Mouse (Mus musculus): ENCODE data around the gene Lysmd1. TPM values are rescaled to one million over a fixed set of nuclear protein-coding genes. Genes with fewer than 3 reads are reported as not detected.
A peak's percentile ranks its signal among the peaks of the same experiment; 100 is the strongest.

Gene Lysmd1
- polyA plus RNA-seq, 1 experiment from 2014 or later = 10.1 TPM

DNA sequence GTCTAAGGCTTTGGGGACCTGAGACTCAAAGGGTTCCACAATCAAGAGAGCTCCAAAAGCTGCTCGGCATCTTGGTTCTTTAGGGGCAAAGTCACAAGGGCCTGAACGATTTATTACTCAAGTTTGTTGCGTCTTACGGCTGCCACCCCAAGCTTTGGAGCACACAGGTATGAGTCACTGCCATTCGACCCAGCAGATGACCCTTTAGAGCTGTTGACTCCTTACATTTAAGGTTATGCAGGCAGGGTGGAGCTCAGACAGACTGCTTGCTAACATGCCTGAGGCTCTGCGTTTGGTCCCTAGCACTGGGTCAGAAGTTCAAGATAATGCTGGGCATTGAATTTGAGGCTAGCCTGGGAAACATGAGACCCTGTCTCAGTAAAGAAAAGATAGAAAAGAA lies 43.7 kb downstream of the Lysmd1 start:
- H3K4me2 ChIP-seq (replicated peaks; ENCODE audit: low read depth) = no peak overlapping the region
- TF ChIP-seq CTCF (IDR thresholded peaks at IDR 0.05; ENCODE audit: low read depth) = no peak
- no peak for TF ChIP-seq EP300 (optimal IDR thresholded peaks at IDR 0.05)
- H3K4me1 ChIP-seq (replicated peaks; ENCODE audit: control insufficient read depth, insufficient read depth) = no peaks in the 10 kb centered on the region
- ATAC-seq (ENCODE audit: low FRiP score, low TSS enrichment) (peak; percentile 60; the same call in 1 of the 2 replicates), DNase-seq (ENCODE audit: low spot score) (no peak)
- no peaks in the 10 kb centered on the region; the same call in 1 of the 2 replicates for H3K27me3 ChIP-seq (ENCODE audit: control insufficient read depth, insufficient read depth, low read length)
- H3K9me3 ChIP-seq (ENCODE audit: control insufficient read depth, low read length) = no peaks in the 10 kb centered on the region
- H3K9ac ChIP-seq (ENCODE audit: low read length) = no peak overlapping the region
- WGBS = 43% methylated on average over 6 of the region's 6 CpGs
- H3K36me3 ChIP-seq (ENCODE audit: control insufficient read depth, insufficient read depth, low read length) = no peaks in the 10 kb centered on the region; the same call in 1 of the 2 replicates
- peak overlapping the region; percentile 77 for H3K27ac ChIP-seq (replicated peaks)
- H3K4me3 ChIP-seq (ENCODE audit: low read depth, low read length) = no peak overlapping the region

DNA sequence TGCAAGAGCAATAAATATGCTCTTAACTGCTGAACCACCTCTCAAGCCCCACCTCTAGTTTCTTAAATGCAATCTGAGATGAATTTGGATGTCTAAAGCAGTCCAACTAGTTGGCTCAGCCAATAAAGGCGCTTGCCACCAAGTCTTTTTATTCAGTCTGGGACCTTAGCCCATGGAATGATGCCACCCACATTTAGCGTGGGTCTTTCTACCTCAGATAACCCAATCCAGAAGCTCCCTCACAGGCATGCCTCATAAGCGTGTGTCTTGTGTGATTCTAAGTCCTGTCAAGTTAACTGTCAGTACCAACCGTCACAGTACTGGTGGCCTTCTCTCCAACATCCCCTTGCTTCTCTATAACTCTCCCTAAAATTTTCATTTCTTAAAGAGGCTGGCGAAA lies 45.1 kb downstream of the Lysmd1 start:
- TF ChIP-seq EP300 (optimal IDR thresholded peaks at IDR 0.05) = no peak
- TF ChIP-seq CTCF (IDR thresholded peaks at IDR 0.05; ENCODE audit: low read depth) = no peak
- Histone ChIP-seq H3K4me1 (replicated peaks; ENCODE audit: control insufficient read depth, insufficient read depth) (no peaks in the 10 kb centered on the region), H3K27me3 (ENCODE audit: control insufficient read depth, insufficient read depth, low read length) (no peaks in the 10 kb centered on the region), H3K4me2 (replicated peaks; ENCODE audit: low read depth) (no peak overlapping the region), H3K9me3 (ENCODE audit: control insufficient read depth, low read length) (no peaks in the 10 kb centered on the region), H3K4me3 (ENCODE audit: low read depth, low read length) (no peak overlapping the region), H3K9ac (ENCODE audit: low read length) (no peak overlapping the region), H3K36me3 (ENCODE audit: control insufficient read depth, insufficient read depth, low read length) (0 out of 2 replicates have a peak, but pooled peaks cover 2% of the 10 kb centered on the region), H3K27ac (replicated peaks) (no peak overlapping the region)
- WGBS = 76% methylated on average over 5 of the region's 5 CpGs
- ATAC-seq (ENCODE audit: low FRiP score, low TSS enrichment) (no peak), DNase-seq (ENCODE audit: low spot score) (no peak)

DNA sequence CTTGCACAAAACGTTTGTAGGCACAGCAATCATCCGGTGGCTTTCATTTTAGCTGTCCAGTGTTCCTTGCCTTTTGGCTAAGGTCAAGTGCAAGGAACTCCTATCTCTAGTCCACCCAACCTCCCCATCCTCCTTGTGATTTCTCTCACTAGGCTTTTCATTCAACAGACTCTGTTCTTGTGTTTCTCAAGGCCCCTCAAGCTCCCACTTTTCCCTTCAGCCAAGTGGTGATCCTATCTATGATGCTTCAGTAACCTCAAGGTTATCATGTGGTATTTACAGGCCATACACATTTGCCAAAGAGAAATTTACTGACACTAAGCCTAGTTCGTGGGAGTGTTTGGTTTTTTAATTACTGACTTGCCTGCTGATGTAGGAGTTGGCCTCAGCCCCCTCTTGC lies 46.0 kb downstream of the Lysmd1 start:
- Histone ChIP-seq H3K4me1 (replicated peaks; ENCODE audit: control insufficient read depth, insufficient read depth) (no peaks in the 10 kb centered on the region), H3K9me3 (ENCODE audit: control insufficient read depth, low read length) (no peaks in the 10 kb centered on the region), H3K27me3 (ENCODE audit: control insufficient read depth, insufficient read depth, low read length) (no peaks in the 10 kb centered on the region), H3K4me2 (replicated peaks; ENCODE audit: low read depth) (no peak overlapping the region), H3K27ac (replicated peaks) (no peak overlapping the region), H3K4me3 (ENCODE audit: low read depth, low read length) (no peak overlapping the region), H3K36me3 (ENCODE audit: control insufficient read depth, insufficient read depth, low read length) (0 out of 2 replicates have a peak, but pooled peaks cover 3% of the 10 kb centered on the region), H3K9ac (ENCODE audit: low read length) (no peak overlapping the region)
- 59% methylated on average over 3 of the region's 3 CpGs for WGBS
- TF ChIP-seq EP300 (optimal IDR thresholded peaks at IDR 0.05) (no peak), CTCF (IDR thresholded peaks at IDR 0.05; ENCODE audit: low read depth) (no peak)
- DNase-seq (ENCODE audit: low spot score) (no peak), ATAC-seq (ENCODE audit: low FRiP score, low TSS enrichment) (no peak)

DNA sequence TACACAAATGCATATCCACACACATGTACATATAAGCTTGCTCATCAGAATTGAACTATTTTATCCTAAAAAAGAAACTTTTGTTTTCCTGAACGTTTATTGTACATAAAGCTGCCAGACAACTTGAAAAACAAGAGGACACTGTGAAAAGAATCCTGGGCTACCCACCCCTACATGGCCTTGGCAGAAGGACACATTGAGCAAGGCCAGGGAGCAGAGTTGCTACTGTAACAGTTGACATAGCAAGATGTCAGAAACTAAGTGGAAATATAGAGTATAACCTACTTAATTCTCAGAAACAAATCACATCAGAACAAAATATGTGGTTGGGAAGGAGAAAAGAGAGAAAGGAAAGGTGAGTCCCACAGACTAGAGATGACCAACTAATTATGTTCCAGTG lies 48.0 kb downstream of the Lysmd1 start:
- TF ChIP-seq CTCF (IDR thresholded peaks at IDR 0.05; ENCODE audit: low read depth) (no peak), EP300 (optimal IDR thresholded peaks at IDR 0.05) (no peak)
- DNase-seq (ENCODE audit: low spot score) (no peak), ATAC-seq (ENCODE audit: low FRiP score, low TSS enrichment) (no peak)
- Histone ChIP-seq H3K9ac (ENCODE audit: low read length) (no peak overlapping the region), H3K9me3 (ENCODE audit: control insufficient read depth, low read length) (no peaks in the 10 kb centered on the region), H3K27me3 (ENCODE audit: control insufficient read depth, insufficient read depth, low read length) (no peaks in the 10 kb centered on the region), H3K4me1 (replicated peaks; ENCODE audit: control insufficient read depth, insufficient read depth) (no peaks in the 10 kb centered on the region), H3K4me3 (ENCODE audit: low read depth, low read length) (no peak overlapping the region), H3K4me2 (replicated peaks; ENCODE audit: low read depth) (no peak overlapping the region), H3K27ac (replicated peaks) (no peak overlapping the region), H3K36me3 (ENCODE audit: control insufficient read depth, insufficient read depth, low read length) (peaks cover 6% of the 10 kb centered on the region; the same call in 1 of the 2 replicates)
- 59% methylated on average over 1 of the region's 1 CpGs for WGBS

DNA sequence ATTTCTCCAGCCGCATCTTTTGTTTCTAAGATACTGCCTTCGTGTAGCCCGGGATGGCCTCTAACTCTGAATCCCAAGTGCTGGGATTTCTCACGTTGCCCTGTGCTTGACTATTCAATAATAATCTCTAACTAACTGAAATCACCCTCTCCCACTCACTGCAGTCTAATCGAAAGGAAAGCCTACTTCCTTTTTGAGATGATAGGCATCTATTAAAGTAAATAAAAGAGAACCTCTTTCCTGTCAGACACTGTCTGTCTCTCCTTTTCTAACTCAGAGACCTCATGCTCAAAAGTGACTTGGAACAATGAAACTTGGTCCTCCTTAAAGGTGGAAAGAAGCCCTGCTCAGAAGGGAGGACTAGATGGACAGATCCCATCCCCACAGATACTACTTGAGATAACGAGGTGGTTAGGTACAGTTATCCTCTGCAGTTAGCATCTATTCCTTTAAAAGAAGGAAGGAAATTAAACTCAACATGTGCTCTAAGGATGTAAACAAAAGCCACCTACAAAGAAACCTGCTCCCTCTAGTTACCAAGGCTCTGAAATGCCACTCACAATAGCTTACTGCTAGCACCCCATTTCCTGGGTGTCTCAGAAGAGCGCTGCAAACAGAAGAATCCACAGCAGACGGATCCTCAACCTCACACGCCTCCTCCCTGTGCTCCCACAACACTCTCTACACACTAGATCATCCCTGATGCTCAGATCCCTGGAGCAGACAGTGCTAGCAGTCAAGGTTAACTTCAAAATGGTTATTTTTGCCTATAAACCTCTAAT lies 51.1 kb downstream of the Lysmd1 start:
- Histone ChIP-seq H3K4me2 (replicated peaks; ENCODE audit: low read depth) (no peak overlapping the region), H3K27me3 (ENCODE audit: control insufficient read depth, insufficient read depth, low read length) (no peaks in the 10 kb centered on the region), H3K36me3 (ENCODE audit: control insufficient read depth, insufficient read depth, low read length) (peaks cover 21% of the 10 kb centered on the region), H3K9me3 (ENCODE audit: control insufficient read depth, low read length) (no peaks in the 10 kb centered on the region), H3K4me1 (replicated peaks; ENCODE audit: control insufficient read depth, insufficient read depth) (no peaks in the 10 kb centered on the region), H3K9ac (ENCODE audit: low read length) (no peak overlapping the region), H3K27ac (replicated peaks) (no peak overlapping the region), H3K4me3 (ENCODE audit: low read depth, low read length) (no peak overlapping the region)
- DNase-seq (ENCODE audit: low spot score) (no peak), ATAC-seq (ENCODE audit: low FRiP score, low TSS enrichment) (no peak)
- TF ChIP-seq EP300 (optimal IDR thresholded peaks at IDR 0.05) (no peak), CTCF (IDR thresholded peaks at IDR 0.05; ENCODE audit: low read depth) (no peak)
- WGBS = 86% methylated on average over 9 of the region's 9 CpGs

DNA sequence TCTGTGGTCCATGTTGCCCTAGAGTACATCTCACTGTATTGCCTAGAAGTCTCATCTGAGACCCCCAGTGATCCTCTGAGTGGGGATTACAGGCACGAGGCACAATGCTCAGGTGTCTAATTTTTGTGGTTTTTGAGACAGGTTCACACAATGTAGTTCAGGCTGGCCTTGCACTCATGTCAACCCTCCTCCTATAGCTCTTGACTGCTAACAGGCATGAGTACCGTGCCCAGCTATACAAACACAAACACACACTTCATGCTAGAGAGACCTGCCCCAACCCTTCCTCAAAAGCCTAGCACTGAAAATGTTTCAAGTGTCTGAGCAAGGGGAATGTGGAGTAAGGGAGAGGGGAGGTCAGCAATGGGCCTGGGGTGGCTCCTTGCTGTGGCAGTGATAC lies 52.2 kb downstream of the Lysmd1 start:
- TF ChIP-seq CTCF (IDR thresholded peaks at IDR 0.05; ENCODE audit: low read depth) (no peak), EP300 (optimal IDR thresholded peaks at IDR 0.05) (no peak)
- Histone ChIP-seq H3K36me3 (ENCODE audit: control insufficient read depth, insufficient read depth, low read length) (peaks cover 24% of the 10 kb centered on the region), H3K27me3 (ENCODE audit: control insufficient read depth, insufficient read depth, low read length) (no peaks in the 10 kb centered on the region)

More for the DNA sequence above, 52.2 kb downstream of the Lysmd1 start:
- Histone ChIP-seq H3K4me3 (ENCODE audit: low read depth, low read length) (no peak overlapping the region), H3K9ac (ENCODE audit: low read length) (no peak overlapping the region), H3K4me2 (replicated peaks; ENCODE audit: low read depth) (no peak overlapping the region), H3K27ac (replicated peaks) (no peak overlapping the region), H3K9me3 (ENCODE audit: control insufficient read depth, low read length) (no peaks in the 10 kb centered on the region), H3K4me1 (replicated peaks; ENCODE audit: control insufficient read depth, insufficient read depth) (no peaks in the 10 kb centered on the region)
- WGBS = 77% methylated on average over 2 of the region's 2 CpGs
- no peak for DNase-seq (ENCODE audit: low spot score)
- ATAC-seq (ENCODE audit: low FRiP score, low TSS enrichment) = no peak
